Mouse (Mus musculus): ENCODE measurements around the gene Trim67.

DNA sequence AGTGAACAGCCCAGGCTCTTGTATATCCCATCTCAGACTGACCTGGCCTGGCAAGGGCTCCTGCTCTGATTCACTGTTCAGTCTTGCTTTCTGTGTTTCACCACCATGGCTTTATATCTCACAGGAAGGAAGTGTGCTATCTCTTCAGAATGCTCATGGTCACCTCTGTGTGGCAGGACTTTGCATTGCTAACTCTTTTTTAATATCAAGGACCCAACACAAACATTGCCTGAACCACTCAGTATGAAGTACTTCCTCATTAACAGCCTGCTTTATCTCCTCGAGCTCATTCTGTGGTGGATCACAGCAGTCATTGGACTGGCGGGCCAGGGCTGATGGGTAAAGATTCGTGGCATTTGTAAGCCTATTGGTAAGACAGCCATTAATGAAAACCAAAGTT, 73.8 kb downstream of the Trim67 start:
- TF ChIP-seq CTCF (IDR thresholded peaks at IDR 0.05; ENCODE audit: low read depth) (no peak), EP300 (IDR thresholded peaks at IDR 0.05; ENCODE audit: low read depth) (no peak)
